Mouse (Mus musculus): ENCODE data around the gene Ndufs4. TPM values are rescaled to one million over a fixed set of nuclear protein-coding genes. Genes with fewer than 3 reads are reported as not detected.

The Ndufs4 gene
- polyA plus RNA-seq, 1 experiment = 11.4 TPM

GRCm38 (mm10) chr13:114344979-114345712, 42.9 kb downstream of the Ndufs4 start:
- Histone ChIP-seq H3K4me3 (replicated peaks) (no peak overlapping the region), H3K4me1 (peaks cover 19% of the 10 kb centered on the region), H3K27me3 (replicated peaks) (no peaks in the 10 kb centered on the region), H3K36me3 (replicated peaks; ENCODE audit: low read length) (peaks cover 25% of the 10 kb centered on the region), H3K9me3 (no peaks in the 10 kb centered on the region)
- TF ChIP-seq GATA1 (IDR thresholded peaks at IDR 0.05; ENCODE audit: borderline replicate concordance, low read length) = no peak
- no peak for TF ChIP-seq FLI1 (IDR thresholded peaks at IDR 0.05; ENCODE audit: low read length)

DNA sequence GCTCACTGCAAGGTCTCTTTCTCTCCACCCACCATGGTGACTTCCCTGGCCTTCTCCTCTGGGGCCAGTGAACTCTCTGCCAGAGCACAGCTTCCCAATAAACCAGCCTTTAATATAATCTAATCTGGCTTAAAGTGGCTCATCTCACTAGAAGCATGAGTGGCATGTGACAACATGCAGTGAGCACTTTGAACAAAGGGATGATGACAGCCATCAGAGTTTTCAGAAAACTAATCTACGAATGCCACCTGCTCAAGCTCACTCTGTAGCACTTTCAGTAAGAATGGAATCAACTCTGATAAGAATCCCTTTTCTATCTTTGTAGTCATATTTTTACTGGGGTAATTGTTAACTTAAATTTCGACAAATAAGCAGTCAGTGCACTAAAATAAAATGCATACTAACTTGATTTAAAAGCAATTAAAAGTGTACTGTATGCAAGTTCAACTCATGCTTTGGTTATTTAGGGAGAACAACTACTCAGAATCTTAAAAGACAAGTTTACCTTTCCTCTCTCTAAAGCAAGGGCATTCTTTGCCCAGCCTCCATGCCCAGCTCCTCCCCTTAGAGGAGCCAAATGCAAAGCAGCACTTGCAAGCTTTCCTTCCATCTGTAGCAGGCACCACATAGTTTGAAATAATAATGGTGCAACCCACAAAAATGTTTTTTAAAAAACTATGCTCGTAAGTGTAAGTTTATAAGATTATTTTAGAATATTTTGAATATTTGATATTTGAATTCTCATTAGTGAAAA, 43.7 kb downstream of the Ndufs4 start:
- TF ChIP-seq FLI1 (IDR thresholded peaks at IDR 0.05; ENCODE audit: low read length) (no peak), GATA1 (IDR thresholded peaks at IDR 0.05; ENCODE audit: borderline replicate concordance, low read length) (no peak)
- no peaks in the 10 kb centered on the region for H3K27me3 ChIP-seq (replicated peaks)
- no peak overlapping the region for H3K4me3 ChIP-seq (replicated peaks)
- peaks cover 19% of the 10 kb centered on the region for H3K4me1 ChIP-seq
- no peaks in the 10 kb centered on the region for H3K9me3 ChIP-seq
- peaks cover 18% of the 10 kb centered on the region for H3K36me3 ChIP-seq (replicated peaks; ENCODE audit: low read length)

DNA sequence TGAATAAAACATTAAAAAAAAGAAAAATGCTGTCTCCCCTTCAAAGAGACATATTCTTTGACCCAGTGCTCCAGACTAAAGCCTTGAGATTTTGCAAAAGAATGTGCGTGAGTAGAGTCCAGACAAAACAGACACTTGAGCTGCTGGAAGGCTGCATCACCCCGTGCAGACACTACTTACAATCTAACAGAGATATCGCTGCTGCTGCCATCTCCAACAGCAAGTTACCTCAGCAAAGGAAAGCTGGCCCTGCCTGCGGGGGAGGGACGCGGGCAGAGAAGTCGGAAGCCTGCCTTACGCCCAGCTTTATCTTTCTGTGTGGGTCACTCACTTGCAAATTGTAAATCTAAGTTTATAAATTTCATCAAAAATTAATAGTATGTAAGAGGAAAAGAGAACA, 45.1 kb downstream of the Ndufs4 start:
- H3K4me1 ChIP-seq = peaks cover 27% of the 10 kb centered on the region
- no peak overlapping the region for H3K4me3 ChIP-seq (replicated peaks)
- H3K36me3 ChIP-seq (replicated peaks; ENCODE audit: low read length) = peaks cover 15% of the 10 kb centered on the region
- TF ChIP-seq GATA1 (IDR thresholded peaks at IDR 0.05; ENCODE audit: borderline replicate concordance, low read length) (no peak), FLI1 (IDR thresholded peaks at IDR 0.05; ENCODE audit: low read length) (no peak)
- no peaks in the 10 kb centered on the region for H3K27me3 ChIP-seq (replicated peaks)
- no peaks in the 10 kb centered on the region for H3K9me3 ChIP-seq

DNA sequence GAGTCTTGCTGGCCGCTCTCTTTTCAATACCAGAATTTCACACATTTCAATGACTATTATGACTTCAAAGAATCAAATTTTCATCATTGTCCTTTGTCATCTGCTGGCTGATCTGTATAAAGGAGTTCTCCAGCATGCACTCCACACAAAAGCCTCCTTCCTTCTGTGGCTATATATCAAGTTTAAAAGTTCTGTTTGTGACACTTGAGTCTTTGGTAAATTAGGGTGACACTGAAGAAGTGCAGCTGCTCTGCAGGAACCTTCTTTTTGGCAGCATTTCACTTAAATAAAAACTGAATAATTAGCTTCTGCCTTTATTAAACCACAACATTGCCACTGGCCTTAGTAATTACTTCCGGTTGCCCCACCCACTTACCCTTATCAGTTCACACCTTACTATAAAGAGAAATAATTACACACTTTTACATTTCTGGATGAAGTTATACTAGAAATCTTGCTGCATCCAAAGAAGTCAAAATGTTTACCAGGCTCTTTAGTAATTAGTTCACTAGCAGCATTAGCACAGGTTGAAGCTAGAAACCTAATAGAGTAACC, 68.1 kb downstream of the Ndufs4 start:
- TF ChIP-seq GATA1 (IDR thresholded peaks at IDR 0.05; ENCODE audit: borderline replicate concordance, low read length) = no peak
- no peak for TF ChIP-seq FLI1 (IDR thresholded peaks at IDR 0.05; ENCODE audit: low read length)
- peaks cover 12% of the 10 kb centered on the region for H3K4me1 ChIP-seq
- no peak overlapping the region for H3K4me3 ChIP-seq (replicated peaks)

GRCm38 (mm10) chr13:114319136-114319535, 68.9 kb downstream of the Ndufs4 start:
- Histone ChIP-seq H3K36me3 (replicated peaks; ENCODE audit: low read length) (peaks cover 25% of the 10 kb centered on the region), H3K27me3 (replicated peaks) (no peaks in the 10 kb centered on the region), H3K4me3 (replicated peaks) (no peak overlapping the region), H3K4me1 (peaks cover 14% of the 10 kb centered on the region), H3K9me3 (no peaks in the 10 kb centered on the region)
- TF ChIP-seq GATA1 (IDR thresholded peaks at IDR 0.05; ENCODE audit: borderline replicate concordance, low read length) (no peak), FLI1 (IDR thresholded peaks at IDR 0.05; ENCODE audit: low read length) (no peak)

More for the DNA sequence above, 68.1 kb downstream of the Ndufs4 start:
- no peaks in the 10 kb centered on the region for H3K27me3 ChIP-seq (replicated peaks)
- no peaks in the 10 kb centered on the region for H3K9me3 ChIP-seq
- H3K36me3 ChIP-seq (replicated peaks; ENCODE audit: low read length) = peaks cover 23% of the 10 kb centered on the region

DNA sequence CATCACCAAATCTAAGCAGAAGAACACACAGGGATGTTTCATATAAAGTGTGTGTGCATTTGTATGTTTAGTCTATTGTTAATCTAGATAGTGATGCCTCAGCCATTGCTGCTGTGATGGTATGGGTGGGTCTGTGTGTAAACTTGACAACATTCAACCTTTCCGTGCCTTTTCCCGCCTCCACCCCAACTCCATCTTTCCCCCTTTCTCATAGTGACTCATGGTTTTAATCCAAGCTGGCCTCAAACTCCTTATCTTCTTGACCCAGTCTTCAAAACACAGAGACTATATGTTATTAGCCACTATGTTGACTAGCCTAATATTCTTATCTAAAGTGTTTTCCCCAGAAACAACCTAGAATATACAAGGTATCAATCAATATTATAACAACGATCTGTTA, 72.7 kb downstream of the Ndufs4 start:
- Histone ChIP-seq H3K4me1 (peaks cover 31% of the 10 kb centered on the region), H3K27me3 (replicated peaks) (no peaks in the 10 kb centered on the region), H3K4me3 (replicated peaks) (peak overlapping the region; percentile 53), H3K36me3 (replicated peaks; ENCODE audit: low read length) (peaks cover 42% of the 10 kb centered on the region), H3K9me3 (no peaks in the 10 kb centered on the region)
- no peak for TF ChIP-seq GATA1 (IDR thresholded peaks at IDR 0.05; ENCODE audit: borderline replicate concordance, low read length)
- no peak for TF ChIP-seq FLI1 (IDR thresholded peaks at IDR 0.05; ENCODE audit: low read length)

GRCm38 (mm10) chr13:114314953-114315352, 73.1 kb downstream of the Ndufs4 start:
- peaks cover 46% of the 10 kb centered on the region for H3K36me3 ChIP-seq (replicated peaks; ENCODE audit: low read length)
- no peaks in the 10 kb centered on the region for H3K27me3 ChIP-seq (replicated peaks)
- H3K4me1 ChIP-seq = peaks cover 34% of the 10 kb centered on the region
- H3K9me3 ChIP-seq = no peaks in the 10 kb centered on the region
- TF ChIP-seq FLI1 (IDR thresholded peaks at IDR 0.05; ENCODE audit: low read length) (no peak), GATA1 (IDR thresholded peaks at IDR 0.05; ENCODE audit: borderline replicate concordance, low read length) (no peak)
- peak overlapping the region; percentile 53 for H3K4me3 ChIP-seq (replicated peaks)

DNA sequence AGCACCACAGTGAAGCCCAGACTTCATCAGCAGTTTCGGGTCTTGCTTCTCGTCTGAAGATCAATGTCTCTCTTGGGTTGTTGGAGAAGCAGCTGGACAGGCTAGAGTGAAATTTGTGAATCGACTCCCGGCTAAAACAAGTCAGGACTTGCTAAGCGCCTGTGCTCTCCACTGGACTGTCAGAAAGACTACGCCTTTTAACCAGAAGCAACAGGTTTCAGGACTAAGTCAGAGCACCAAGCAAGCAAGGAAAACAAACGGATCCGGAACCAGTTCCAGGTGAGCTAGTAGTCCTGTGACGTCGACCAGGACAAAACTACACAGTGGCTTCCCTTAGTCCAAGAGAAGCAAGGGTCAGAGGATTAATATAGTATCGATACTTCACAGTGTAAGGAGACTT, 77.5 kb downstream of the Ndufs4 start:
- TF ChIP-seq FLI1 (IDR thresholded peaks at IDR 0.05; ENCODE audit: low read length) = no peak
- TF ChIP-seq GATA1 (IDR thresholded peaks at IDR 0.05; ENCODE audit: borderline replicate concordance, low read length) = no peak
- Histone ChIP-seq H3K4me3 (replicated peaks) (no peak overlapping the region), H3K4me1 (peaks cover 42% of the 10 kb centered on the region), H3K27me3 (replicated peaks) (no peaks in the 10 kb centered on the region), H3K36me3 (replicated peaks; ENCODE audit: low read length) (peaks cover 68% of the 10 kb centered on the region), H3K9me3 (no peaks in the 10 kb centered on the region)

DNA sequence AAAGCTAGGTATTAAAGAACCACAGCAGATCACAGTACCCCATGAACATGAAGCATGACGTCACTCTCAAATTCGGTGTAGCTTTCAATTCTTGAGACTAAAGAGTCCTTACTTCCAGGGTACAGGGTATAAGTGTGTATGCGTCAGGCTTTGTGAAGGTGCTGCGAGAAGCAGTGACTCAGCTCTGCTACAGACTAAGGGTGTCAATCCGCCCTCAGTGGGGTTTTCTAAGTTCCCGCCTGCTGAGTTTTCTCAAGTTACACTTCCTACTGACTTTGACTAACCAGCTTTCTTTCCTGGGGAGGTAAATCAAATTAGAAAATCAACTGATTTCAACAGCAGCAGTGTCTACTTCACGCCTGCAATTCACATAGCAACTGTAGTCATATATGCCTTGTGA, 83.4 kb downstream of the Ndufs4 start:
- Histone ChIP-seq H3K4me3 (replicated peaks) (no peak overlapping the region), H3K36me3 (replicated peaks; ENCODE audit: low read length) (peaks cover 81% of the 10 kb centered on the region), H3K27me3 (replicated peaks) (no peaks in the 10 kb centered on the region), H3K9me3 (no peaks in the 10 kb centered on the region), H3K4me1 (peaks cover 35% of the 10 kb centered on the region)
- TF ChIP-seq GATA1 (IDR thresholded peaks at IDR 0.05; ENCODE audit: borderline replicate concordance, low read length) = no peak
- no peak for TF ChIP-seq FLI1 (IDR thresholded peaks at IDR 0.05; ENCODE audit: low read length)

Data from megakaryocyte, embryonic 14.5 days (primary cell).